Mouse (Mus musculus): ENCODE measurements at regions not wholly inside any gene's neighbourhood (a gene's known extent, or its start where the extent isn't known, plus 50 kb on each side); places are given as distances from the start of the nearest gene placed in this dataset.

DNA sequence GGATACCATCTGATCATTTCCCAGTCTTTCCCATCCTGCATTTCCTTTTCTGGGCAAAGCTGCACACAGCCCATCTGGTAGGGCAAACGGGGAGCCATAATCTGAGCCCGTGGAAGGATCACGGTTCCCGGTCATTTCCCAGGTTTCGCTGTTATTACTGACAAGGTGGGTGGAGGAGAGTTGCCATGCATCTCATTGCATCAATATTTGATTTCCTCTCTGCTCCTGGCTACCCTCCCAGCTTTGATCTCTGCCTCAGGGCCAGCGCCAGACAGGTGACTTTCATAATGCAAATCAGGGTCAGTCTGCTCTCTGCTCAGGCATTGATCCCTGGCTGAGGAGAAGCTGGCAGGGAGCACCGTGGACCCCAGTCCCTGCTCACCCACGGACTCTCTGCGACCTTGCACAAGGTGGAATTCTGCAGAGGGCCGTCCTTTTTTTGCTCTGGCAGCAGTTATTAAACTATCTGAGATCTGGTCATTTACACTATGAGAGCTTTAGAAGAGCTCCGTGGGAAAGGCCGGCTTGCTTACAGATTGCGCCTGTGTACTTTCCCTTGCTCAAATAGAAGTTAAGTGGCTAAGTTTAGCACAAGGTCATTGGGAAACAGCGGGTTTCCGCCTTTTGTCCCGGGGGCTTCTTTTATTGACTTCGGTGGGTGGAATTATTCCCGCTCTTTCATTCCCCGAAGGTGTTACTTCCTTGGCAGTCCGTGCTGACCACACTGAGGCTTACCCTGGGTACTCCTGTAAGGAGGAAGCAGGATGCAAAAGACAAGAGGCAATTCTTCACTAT, 114.1 kb upstream of the Slit3 start:
- Histone ChIP-seq H3K4me1 (ENCODE audit: insufficient read depth, low read depth, low read length) (peaks cover 3% of the 10 kb centered on the region), H3K27ac (ENCODE audit: low read length) (0 out of 2 replicates have a peak overlapping the region, but pooled peaks have one; percentile 38), H3K36me3 (ENCODE audit: insufficient read depth, low read length) (no peaks in the 10 kb centered on the region), H3K4me2 (replicated peaks; ENCODE audit: low read depth, low read length) (peak overlapping the region; percentile 44), H3K4me3 (ENCODE audit: low read depth, low read length) (peak overlapping the region; percentile 15; the same call in 1 of the 2 replicates), H3K27me3 (replicated peaks; ENCODE audit: insufficient read depth, low read length) (no peaks in the 10 kb centered on the region), H3K9ac (replicated peaks; ENCODE audit: low read depth) (no peak overlapping the region), H3K9me3 (ENCODE audit: low read length) (no peaks in the 10 kb centered on the region)
- WGBS: 20% methylated on average over 20 of the region's 20 CpGs
- TF ChIP-seq CTCF (IDR thresholded peaks at IDR 0.05) (no peak), EP300 (IDR thresholded peaks at IDR 0.05) (peak; percentile 44; the same call in 1 of the 2 replicates)
- ATAC-seq: peak; percentile 73
- DNase-seq (ENCODE audit: low spot score): peak; percentile 57

- H3K4me3 ChIP-seq (ENCODE audit: low read depth, low read length): no peak overlapping the region
- TF ChIP-seq EP300 (IDR thresholded peaks at IDR 0.05) (no peak), CTCF (IDR thresholded peaks at IDR 0.05) (no peak)
- no peak overlapping the region for H3K4me2 ChIP-seq (replicated peaks; ENCODE audit: low read depth, low read length)
- H3K27ac ChIP-seq (ENCODE audit: low read length): no peak overlapping the region
- DNase-seq (ENCODE audit: low spot score) (no peak), ATAC-seq (no peak)
- no peaks in the 10 kb centered on the region for H3K27me3 ChIP-seq (replicated peaks; ENCODE audit: insufficient read depth, low read length)
- H3K36me3 ChIP-seq (ENCODE audit: insufficient read depth, low read length): no peaks in the 10 kb centered on the region
- H3K4me1 ChIP-seq (ENCODE audit: insufficient read depth, low read depth, low read length): no peaks in the 10 kb centered on the region
- 87% methylated on average over 3 of the region's 3 CpGs for WGBS
- H3K9me3 ChIP-seq (ENCODE audit: low read length): no peaks in the 10 kb centered on the region
- no peak overlapping the region for H3K9ac ChIP-seq (replicated peaks; ENCODE audit: low read depth)
These were observed 115.9 kb upstream of the Slit3 start for GRCm38 (mm10) chr11:35005143-35005542.

DNA sequence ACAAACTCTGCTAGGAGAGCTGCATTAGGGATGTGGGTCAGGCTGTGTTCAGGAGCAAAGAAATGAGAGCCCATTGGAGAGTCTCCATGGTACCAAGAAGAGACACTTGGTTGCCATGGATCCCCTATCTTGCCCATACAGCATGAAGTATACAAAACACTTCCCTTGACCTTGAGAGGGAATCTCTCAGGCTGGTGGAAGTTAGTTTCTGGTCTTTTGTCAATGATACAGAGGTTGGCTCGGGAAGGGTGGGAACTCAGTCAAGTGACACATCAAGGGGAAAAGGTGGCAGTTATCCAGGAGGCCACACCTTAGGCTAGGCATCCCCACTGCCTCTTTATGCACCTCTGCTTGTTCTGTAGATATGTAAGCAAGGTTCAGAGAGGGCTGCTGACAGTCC, 116.6 kb upstream of the Slit3 start:
- TF ChIP-seq EP300 (IDR thresholded peaks at IDR 0.05) (0 out of 2 replicates have a peak, but pooled peaks have one; percentile 15), CTCF (IDR thresholded peaks at IDR 0.05) (no peak)
- Histone ChIP-seq H3K9me3 (ENCODE audit: low read length) (no peaks in the 10 kb centered on the region), H3K4me1 (ENCODE audit: insufficient read depth, low read depth, low read length) (no peaks in the 10 kb centered on the region), H3K9ac (replicated peaks; ENCODE audit: low read depth) (no peak overlapping the region), H3K27me3 (replicated peaks; ENCODE audit: insufficient read depth, low read length) (no peaks in the 10 kb centered on the region), H3K36me3 (ENCODE audit: insufficient read depth, low read length) (no peaks in the 10 kb centered on the region), H3K4me2 (replicated peaks; ENCODE audit: low read depth, low read length) (no peak overlapping the region), H3K27ac (ENCODE audit: low read length) (no peak overlapping the region), H3K4me3 (ENCODE audit: low read depth, low read length) (no peak overlapping the region)
- 30% methylated on average over 1 of the region's 1 CpGs for WGBS
- DNase-seq (ENCODE audit: low spot score): peak; percentile 43
- peak; percentile 47 for ATAC-seq

- Histone ChIP-seq H3K27me3 (replicated peaks; ENCODE audit: insufficient read depth, low read length) (no peaks in the 10 kb centered on the region), H3K36me3 (ENCODE audit: insufficient read depth, low read length) (no peaks in the 10 kb centered on the region), H3K4me1 (ENCODE audit: insufficient read depth, low read depth, low read length) (no peaks in the 10 kb centered on the region), H3K4me3 (ENCODE audit: low read depth, low read length) (no peak overlapping the region), H3K9ac (replicated peaks; ENCODE audit: low read depth) (no peak overlapping the region), H3K27ac (ENCODE audit: low read length) (no peak overlapping the region), H3K9me3 (ENCODE audit: low read length) (no peaks in the 10 kb centered on the region), H3K4me2 (replicated peaks; ENCODE audit: low read depth, low read length) (no peak overlapping the region)
- TF ChIP-seq EP300 (IDR thresholded peaks at IDR 0.05): no peak
- TF ChIP-seq CTCF (IDR thresholded peaks at IDR 0.05): peak; percentile 42
- ATAC-seq (no peak), DNase-seq (ENCODE audit: low spot score) (no peak)
- WGBS: 19% methylated on average over 3 of the region's 3 CpGs
These were observed 117.1 kb upstream of the Slit3 start for GRCm38 (mm10) chr11:35003956-35004355.

GRCm38 (mm10) chr11:34997906-34998305, 123.1 kb upstream of the Slit3 start:
- DNase-seq (ENCODE audit: low spot score) (no peak), ATAC-seq (no peak)
- no peaks in the 10 kb centered on the region for H3K4me1 ChIP-seq (ENCODE audit: insufficient read depth, low read depth, low read length)
- no peak overlapping the region for H3K4me2 ChIP-seq (replicated peaks; ENCODE audit: low read depth, low read length)
- H3K9me3 ChIP-seq (ENCODE audit: low read length): no peaks in the 10 kb centered on the region
- H3K27ac ChIP-seq (ENCODE audit: low read length): no peak overlapping the region
- H3K36me3 ChIP-seq (ENCODE audit: insufficient read depth, low read length): no peaks in the 10 kb centered on the region
- no peak overlapping the region for H3K4me3 ChIP-seq (ENCODE audit: low read depth, low read length)
- TF ChIP-seq EP300 (IDR thresholded peaks at IDR 0.05) (no peak), CTCF (IDR thresholded peaks at IDR 0.05) (no peak)
- H3K9ac ChIP-seq (replicated peaks; ENCODE audit: low read depth): no peak overlapping the region
- no peaks in the 10 kb centered on the region for H3K27me3 ChIP-seq (replicated peaks; ENCODE audit: insufficient read depth, low read length)
- 91% methylated on average over 2 of the region's 2 CpGs for WGBS

DNA sequence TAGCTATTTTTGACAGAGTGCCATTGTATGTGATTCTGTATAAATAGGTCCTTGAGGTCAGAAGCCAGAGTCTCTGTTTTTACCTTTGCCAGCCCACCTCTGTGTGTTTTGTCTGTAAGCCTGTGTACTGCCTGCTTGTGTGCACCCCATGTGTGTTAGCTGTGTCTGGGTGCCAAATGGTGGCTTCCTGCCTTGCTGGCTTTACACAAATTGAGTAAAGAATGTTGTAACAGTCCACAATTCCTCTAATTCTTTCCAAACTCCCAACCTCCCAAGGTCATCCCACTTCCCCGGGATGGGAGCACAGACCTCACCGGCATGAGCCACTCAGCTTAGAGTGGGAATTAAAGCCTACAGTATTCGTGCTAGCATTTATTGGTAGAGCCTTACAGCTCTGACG, 125.5 kb upstream of the Slit3 start:
- TF ChIP-seq EP300 (IDR thresholded peaks at IDR 0.05) (no peak), CTCF (IDR thresholded peaks at IDR 0.05) (no peak)
- H3K4me3 ChIP-seq (ENCODE audit: low read depth, low read length): no peak overlapping the region
- no peaks in the 10 kb centered on the region for H3K27me3 ChIP-seq (replicated peaks; ENCODE audit: insufficient read depth, low read length)
- ATAC-seq (no peak), DNase-seq (ENCODE audit: low spot score) (no peak)
- H3K4me2 ChIP-seq (replicated peaks; ENCODE audit: low read depth, low read length): no peak overlapping the region
- no peaks in the 10 kb centered on the region for H3K4me1 ChIP-seq (ENCODE audit: insufficient read depth, low read depth, low read length)
- H3K27ac ChIP-seq (ENCODE audit: low read length): no peak overlapping the region
- no peaks in the 10 kb centered on the region for H3K36me3 ChIP-seq (ENCODE audit: insufficient read depth, low read length)
- no peak overlapping the region for H3K9ac ChIP-seq (replicated peaks; ENCODE audit: low read depth)
- H3K9me3 ChIP-seq (ENCODE audit: low read length): no peaks in the 10 kb centered on the region
- WGBS: 59% methylated on average over 4 of the region's 4 CpGs

All from lung, postnatal 0 days (tissue).